Mouse (Mus musculus) embryonic fibroblast, embryonic 13.5 days (primary cell): ENCODE results near the gene Btn1a1.

Source experiments
- CTCF ChIP-seq: IDR thresholded peaks from 2 replicates; pipeline ENCODE4 v1.5.1; 2011; ENCODE audit warnings: mild to moderate bottlenecking, control low read depth, low read length, moderate library complexity, borderline replicate concordance; ENCODE audit not compliant: insufficient read depth
- POLR2A ChIP-seq: IDR thresholded peaks from 2 replicates; pipeline ENCODE4 v1.6.1; 2011; ENCODE audit warnings: low read depth, mild to moderate bottlenecking, control low read depth, low read length, moderate library complexity

DNA sequence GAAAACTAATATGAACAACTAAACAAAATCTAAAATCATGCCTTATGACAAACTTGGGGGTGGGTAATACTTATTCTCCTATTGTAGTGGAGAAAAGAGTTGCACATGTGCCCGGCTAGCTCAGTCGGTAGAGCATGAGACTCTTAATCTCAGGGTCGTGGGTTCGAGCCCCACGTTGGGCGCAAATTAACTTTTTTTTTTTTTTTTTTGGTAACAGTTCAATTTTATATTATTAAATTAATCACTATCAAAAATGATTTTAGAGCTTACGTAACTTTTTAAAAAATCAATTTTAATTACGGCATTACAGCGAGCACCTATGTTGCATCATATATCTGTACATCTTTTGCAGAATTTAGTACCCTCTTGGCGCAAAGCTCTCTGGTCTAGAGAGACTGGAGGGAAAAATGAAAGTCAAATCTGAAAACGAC, 29.5 kb downstream of the Btn1a1 start:
- TF ChIP-seq POLR2A (no peak), CTCF (no peak)
